Mouse (Mus musculus) gastrocnemius, adult 18-20 months (tissue): ENCODE data around the gene Numbl. TPM values are rescaled to one million over a fixed set of nuclear protein-coding genes. Genes with fewer than 3 reads are reported as not detected.

Experiments
- DNase-seq: peaks from one replicate; pipeline ENCODE4 v3.0.0; 2021; ENCODE audit warnings: low spot score
- total RNA-seq, 2 experiments: library from RNA; stranded (reverse); gene quantifications; 2 replicates each; pipeline ENCODE4 v1.2.3; 2021

Gene Numbl
- total RNA-seq, 2 experiments from 2014 or later: 2.2 to 2.8 TPM

- DNase-seq: no peak
Measured at GRCm38 (mm10) chr7:27323001-27323400, 64.8 kb downstream of the Numbl start.

- DNase-seq: no peak
Measured at GRCm38 (mm10) chr7:27324161-27324560, 65.9 kb downstream of the Numbl start.

GRCm38 (mm10) chr7:27324928-27325327, 66.7 kb downstream of the Numbl start:
- DNase-seq: no peak

GRCm38 (mm10) chr7:27325697-27326096, 67.5 kb downstream of the Numbl start:
- peak; percentile 87 for DNase-seq

GRCm38 (mm10) chr7:27326101-27326880, 68.1 kb downstream of the Numbl start:
- peak; percentile 59 for DNase-seq

- DNase-seq: no peak
Measured at GRCm38 (mm10) chr7:27327500-27327899, 69.3 kb downstream of the Numbl start.

GRCm38 (mm10) chr7:27328161-27328560, 69.9 kb downstream of the Numbl start:
- no peak for DNase-seq

GRCm38 (mm10) chr7:27328648-27329047, 70.4 kb downstream of the Numbl start:
- DNase-seq: peak; percentile 70

- DNase-seq: peak; percentile 88
Measured at GRCm38 (mm10) chr7:27329326-27329947, 71.2 kb downstream of the Numbl start.

GRCm38 (mm10) chr7:27329981-27330380, 71.7 kb downstream of the Numbl start:
- DNase-seq: no peak

- DNase-seq: peak; percentile 94
Measured at GRCm38 (mm10) chr7:27330709-27331540, 72.7 kb downstream of the Numbl start.

- DNase-seq: peak; percentile 56
Measured at GRCm38 (mm10) chr7:27331541-27331851, 73.3 kb downstream of the Numbl start.

Other genes starting within 250 kb of the Numbl start
- gene Cyp2a12, start 229.4 kb upstream of the Numbl start, total RNA-seq: under 1 TPM; 0.09 to 0.26 TPM
- 1 to 10 TPM; 1.5 to 1.9 TPM for gene Cyp2f2, start 138.5 kb upstream of the Numbl start, total RNA-seq
- gene Cyp2t4, start 104.7 kb upstream of the Numbl start, total RNA-seq: not detected
- 100 to 1,000 TPM; 107 to 108 TPM for gene Egln2, start 91.6 kb upstream of the Numbl start, total RNA-seq
- 1 to 10 TPM; 6.0 to 6.1 TPM for gene Rab4b, start 79.5 kb upstream of the Numbl start, total RNA-seq
- gene Gm21983, start 77.3 kb upstream of the Numbl start, total RNA-seq: under 1 TPM in 1 of 2 experiments, not detected in 1; 0.21 TPM
- not detected for gene Mia, start 77.3 kb upstream of the Numbl start, total RNA-seq
- 10 to 100 TPM; 14.3 to 14.6 TPM for gene BC024978, start 62.7 kb upstream of the Numbl start, total RNA-seq
- 10 to 100 TPM; 27.5 to 33.0 TPM for gene Snrpa, start 62.2 kb upstream of the Numbl start, total RNA-seq
- 1 to 10 TPM; 3.8 to 4.2 TPM for gene Itpkc, start 29.8 kb upstream of the Numbl start, total RNA-seq
- 1 to 10 TPM; 2.6 to 2.9 TPM for gene Coq8b, start 25.4 kb upstream of the Numbl start, total RNA-seq
- gene Ltbp4, start 79.3 kb downstream of the Numbl start, total RNA-seq: 10 to 100 TPM; 55.8 to 66.9 TPM
- gene Shkbp1, start 97.6 kb downstream of the Numbl start, total RNA-seq: 1 to 10 TPM; 2.2 to 3.0 TPM
- gene Gm20479, start 99.0 kb downstream of the Numbl start, total RNA-seq: under 1 TPM in 1 of 2 experiments, not detected in 1; 0.57 TPM
- gene Sptbn4, start 189.3 kb downstream of the Numbl start, total RNA-seq: not detected
- gene Blvrb, start 189.5 kb downstream of the Numbl start, total RNA-seq: 10 to 100 TPM; 12.5 to 12.7 TPM
- gene Sertad3, start 215.3 kb downstream of the Numbl start, total RNA-seq: 1 to 10 TPM; 3.0 to 4.0 TPM
- gene Sertad1, start 228.5 kb downstream of the Numbl start, total RNA-seq: 1 to 10 TPM; 6.9 to 8.4 TPM
- gene Prx, start 240.9 kb downstream of the Numbl start, total RNA-seq: 1 to 10 TPM; 5.2 to 6.6 TPM